Mouse (Mus musculus) liver, adult 2 months (tissue): ENCODE data around the gene Gm21188.
"Not testable (repeated sequence)": the region's sequence is repeated elsewhere in the genome, so short reads cannot be mapped to it uniquely, and the experiment has no call there.

Experiments used
- CTCF ChIP-seq: fragments of 200-500 bp; IDR thresholded peaks from 2 replicates; pipeline ENCODE4 v1.5.1; 2011; ENCODE audit warnings: low read depth, low read length, control low read depth
- POLR2A ChIP-seq: fragments of 200-500 bp; IDR thresholded peaks from 2 replicates; pipeline ENCODE4 v1.6.1; 2011; ENCODE audit warnings: low read length, control low read depth; ENCODE audit not compliant: insufficient read depth; ENCODE audit errors: extremely low read depth

DNA sequence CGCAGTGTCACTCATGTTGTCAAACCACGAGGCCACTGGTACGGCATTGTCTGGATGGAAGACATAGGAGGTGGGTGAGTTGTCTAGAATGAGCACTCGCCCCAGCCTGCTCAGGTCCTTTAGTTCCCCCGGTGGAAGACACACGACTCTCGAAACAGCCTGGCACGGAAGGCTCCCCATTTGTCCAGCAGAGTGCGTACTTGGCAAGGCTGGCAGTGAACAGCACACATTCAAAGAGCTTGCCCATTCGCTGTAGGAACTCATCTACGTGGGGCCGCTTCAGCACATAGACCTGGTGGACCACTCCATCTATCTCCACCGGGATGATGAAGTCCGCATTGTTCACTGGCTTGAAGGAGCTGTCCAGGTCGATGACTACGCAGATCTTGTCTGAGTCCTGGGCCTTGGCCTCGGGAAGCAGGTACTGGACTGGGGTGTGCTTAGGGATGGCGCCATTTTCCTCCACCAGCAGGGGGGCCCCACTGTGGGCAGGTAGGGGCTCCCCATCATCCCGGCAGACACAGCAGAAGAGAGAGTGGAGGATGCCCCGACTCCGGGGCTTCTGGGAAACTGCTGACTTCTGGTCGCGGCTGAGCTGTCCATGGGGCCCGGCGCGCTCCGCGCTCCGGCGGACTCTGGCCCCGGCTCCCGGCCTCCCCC, 36.5 kb downstream of the Gm21188 start:
- not testable (repeated sequence) for TF ChIP-seq CTCF, POLR2A
